Mouse (Mus musculus): ENCODE measurements at regions not wholly inside any gene's neighbourhood (a gene's known extent, or its start where the extent isn't known, plus 50 kb on each side); places are given as distances from the start of the nearest gene placed in this dataset.

- DNase-seq = no peak
Measured at GRCm38 (mm10) chr4:55805255-55806051, 273.2 kb upstream of the Klf4 start.

DNA sequence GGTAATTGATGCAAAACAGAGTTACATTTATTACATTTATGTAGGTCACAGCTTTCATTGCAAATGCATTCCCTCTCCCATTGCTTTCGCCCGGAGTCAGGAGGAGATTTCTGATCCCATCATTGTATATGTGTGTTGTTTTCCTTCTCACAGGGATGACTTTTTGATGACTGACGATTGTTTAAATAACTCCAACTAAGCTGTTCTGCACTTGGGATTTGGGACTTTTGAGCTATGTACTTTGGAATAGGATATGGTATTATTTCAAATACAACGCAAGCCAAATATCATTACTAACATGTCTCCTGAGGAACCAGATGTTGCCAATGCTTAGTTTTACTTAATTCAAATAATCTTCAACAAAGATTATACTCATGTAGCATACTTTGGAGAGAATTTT lies 269.8 kb upstream of the Klf4 start:
- no peak for DNase-seq

- DNase-seq = no peak
Measured at GRCm38 (mm10) chr4:55798099-55798498, 265.8 kb upstream of the Klf4 start.

- no peak for DNase-seq
Measured at GRCm38 (mm10) chr4:55781329-55781847, 249.1 kb upstream of the Klf4 start.

GRCm38 (mm10) chr4:55779581-55779980 lies 247.3 kb upstream of the Klf4 start:
- no peak for DNase-seq

- no peak for DNase-seq
Measured at GRCm38 (mm10) chr4:55775858-55776257, 243.6 kb upstream of the Klf4 start.

DNA sequence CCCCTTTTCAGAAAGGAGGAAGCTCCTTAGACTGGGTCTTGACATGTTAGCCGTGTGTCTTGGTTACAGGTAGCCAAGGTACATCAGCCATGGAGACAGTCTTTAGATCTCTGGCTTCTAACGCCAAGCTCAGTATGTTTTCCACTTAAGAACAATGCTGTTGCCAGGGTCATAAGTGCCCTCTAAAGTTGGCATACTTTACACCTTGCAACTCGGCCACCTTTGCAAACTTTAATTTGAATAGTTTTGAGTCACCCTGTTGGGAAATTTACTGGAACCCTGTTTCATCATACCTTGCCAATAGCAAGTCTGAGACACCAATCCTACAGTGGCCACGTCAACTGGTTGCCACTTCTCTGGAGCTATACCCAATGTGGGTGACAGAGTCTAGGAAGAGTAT lies 242.3 kb upstream of the Klf4 start:
- no peak for DNase-seq

- no peak for DNase-seq
Measured at GRCm38 (mm10) chr4:55769656-55770055, 237.4 kb upstream of the Klf4 start.

DNA sequence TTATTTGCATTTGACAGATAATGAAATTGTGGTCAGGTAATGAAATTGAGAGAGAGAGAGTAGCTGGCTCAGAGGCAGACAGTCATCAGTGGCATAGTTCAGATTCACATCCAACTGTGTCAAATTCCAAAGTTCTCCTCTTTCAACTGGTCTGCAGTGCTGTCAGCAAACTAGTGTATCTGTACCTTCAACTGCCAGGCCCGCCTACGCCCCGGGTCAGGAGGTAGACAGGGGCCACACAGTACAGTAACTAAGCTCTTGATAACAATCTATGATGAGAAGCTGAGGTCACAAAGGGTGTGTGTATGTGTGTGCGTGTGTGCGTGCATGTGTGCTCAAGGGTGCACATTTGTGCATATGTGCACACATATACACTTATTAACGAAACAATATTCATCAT lies 236.1 kb upstream of the Klf4 start:
- DNase-seq = no peak

GRCm38 (mm10) chr4:55767133-55767532 lies 234.9 kb upstream of the Klf4 start:
- no peak for DNase-seq

DNA sequence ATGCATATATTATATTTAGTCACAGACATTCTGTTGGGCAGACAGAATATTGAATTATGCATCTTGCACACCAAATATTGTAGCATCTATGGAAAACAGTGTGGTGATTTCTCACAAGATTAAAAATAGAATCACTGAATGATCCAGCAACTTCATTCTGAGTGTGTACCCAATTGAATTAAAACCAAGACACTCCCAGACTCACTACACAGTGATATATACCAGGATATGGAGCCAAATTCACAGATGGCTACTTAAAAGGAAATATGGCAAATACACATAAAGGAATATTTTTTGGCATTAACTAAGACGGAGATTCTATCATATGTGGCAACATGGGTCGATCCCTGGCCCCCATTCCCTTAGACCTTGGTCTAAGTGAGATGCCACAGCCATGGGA lies 233.5 kb upstream of the Klf4 start:
- DNase-seq = no peak

DNA sequence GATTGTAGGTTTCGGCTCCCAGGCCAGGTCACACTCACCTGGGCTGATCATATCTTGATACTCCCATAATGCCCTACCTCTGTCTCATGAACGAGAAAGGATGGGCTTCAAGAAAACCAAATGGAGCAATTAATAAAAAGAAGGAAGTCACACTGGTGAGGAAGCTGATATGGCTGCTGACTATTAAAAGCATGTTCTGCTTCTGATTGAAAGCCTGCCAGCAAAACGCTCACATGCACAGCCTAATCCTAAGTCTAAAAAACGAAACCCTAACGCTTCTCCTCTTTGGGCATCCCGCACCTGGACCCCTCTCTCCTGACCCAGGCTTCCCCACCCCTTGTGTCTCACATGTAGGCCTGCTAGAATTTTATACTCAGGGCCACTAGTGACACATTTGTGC lies 230.8 kb upstream of the Klf4 start:
- DNase-seq = no peak

GRCm38 (mm10) chr4:55762389-55762788 lies 230.1 kb upstream of the Klf4 start:
- DNase-seq = no peak

- peak in 1 of 2 experiments; percentile 12 for DNase-seq
Measured at GRCm38 (mm10) chr4:55757148-55757927, 225.1 kb upstream of the Klf4 start.

GRCm38 (mm10) chr4:55749949-55750600 lies 217.8 kb upstream of the Klf4 start:
- peak; percentile 65 to 70 for DNase-seq

- no peak for DNase-seq
Measured at GRCm38 (mm10) chr4:55741355-55741754, 209.1 kb upstream of the Klf4 start.

DNA sequence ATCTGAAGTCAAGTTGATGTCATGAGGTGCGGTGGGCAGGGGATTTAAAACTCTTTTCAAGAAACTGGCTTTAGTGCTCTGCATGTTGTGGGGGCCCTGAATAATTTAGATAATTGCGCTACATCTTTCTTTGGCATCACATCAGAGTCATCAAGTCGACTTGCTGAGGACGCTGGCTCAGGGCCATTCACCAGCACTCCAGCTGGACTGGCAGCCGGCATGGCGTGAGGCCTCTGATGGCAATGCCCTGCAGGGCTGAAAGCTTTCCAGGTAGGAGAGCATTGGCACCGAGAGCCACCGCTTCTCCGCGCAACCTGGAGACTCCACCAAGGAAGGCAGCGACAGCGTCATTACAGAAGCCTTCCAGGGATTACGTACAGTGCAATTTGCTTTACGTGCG lies 207.8 kb upstream of the Klf4 start:
- peak; percentile 88 to 93 for DNase-seq

DNA sequence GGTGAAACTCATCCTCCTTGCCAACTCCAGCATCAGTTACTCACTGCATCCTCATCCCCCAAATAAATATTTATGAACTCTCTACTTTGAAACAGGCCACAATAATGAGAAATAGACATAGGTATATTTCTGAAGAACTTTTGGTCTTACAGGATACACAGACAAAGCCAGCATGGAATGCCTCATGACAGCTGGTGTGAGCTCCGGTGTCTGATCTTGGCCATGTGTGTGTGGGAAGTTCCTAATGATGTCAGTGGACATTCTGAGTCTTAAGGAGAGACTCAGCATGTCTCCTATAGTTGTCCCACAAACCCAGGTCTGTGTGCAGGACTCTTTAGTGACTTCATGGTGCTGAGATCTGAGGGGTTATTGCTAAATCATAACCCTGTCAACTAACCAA lies 206.4 kb upstream of the Klf4 start:
- no peak for DNase-seq

- DNase-seq = no peak
Measured at GRCm38 (mm10) chr4:55735453-55735852, 203.2 kb upstream of the Klf4 start.

- DNase-seq = no peak
Measured at GRCm38 (mm10) chr4:55734331-55734730, 202.1 kb upstream of the Klf4 start.

GRCm38 (mm10) chr4:55733223-55733622 lies 201.0 kb upstream of the Klf4 start:
- DNase-seq = no peak

DNA sequence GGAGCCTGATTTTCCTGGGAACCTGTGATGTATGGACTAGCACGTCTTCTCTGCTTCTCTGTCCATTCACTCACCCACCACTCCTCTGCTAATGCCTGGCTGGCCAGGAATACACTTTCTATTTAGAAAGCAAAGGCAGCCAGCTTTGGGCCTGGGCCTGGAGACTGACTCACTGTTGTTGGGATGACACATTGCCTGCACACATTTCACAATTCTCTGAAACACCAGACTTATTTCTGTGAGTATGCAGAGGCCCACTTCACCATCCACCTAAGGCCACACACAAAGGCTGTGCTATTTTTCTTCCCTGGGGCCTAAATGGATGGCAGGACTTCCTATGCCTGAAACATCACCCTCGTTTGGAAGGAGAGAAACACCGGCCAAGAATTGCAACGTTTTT lies 199.7 kb upstream of the Klf4 start:
- DNase-seq = peak in 1 of 2 experiments; percentile 24

DNA sequence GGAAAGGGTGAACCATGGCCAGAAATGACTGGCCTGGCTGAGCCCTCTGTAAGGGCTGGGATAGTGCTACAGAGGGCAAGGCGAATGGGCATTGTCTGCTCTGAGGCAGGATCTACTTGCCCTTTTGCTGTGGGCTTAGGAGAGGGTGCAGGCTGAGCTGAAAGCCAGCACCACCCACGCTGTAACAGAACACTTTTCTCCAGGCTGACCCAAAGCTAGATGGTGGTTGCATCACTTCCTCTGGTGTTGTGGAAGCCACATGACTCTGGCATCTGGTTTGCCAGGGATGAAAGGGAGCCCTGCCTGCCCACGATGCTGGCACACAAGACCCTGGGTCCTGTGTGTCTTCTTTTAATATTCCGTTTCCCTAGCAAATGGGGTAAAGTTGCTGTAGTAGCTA lies 198.0 kb upstream of the Klf4 start:
- no peak for DNase-seq

Data from cerebellum, postnatal 10 days (tissue).